Mouse (Mus musculus) urinary bladder, postnatal 4 days (tissue): ENCODE measurements around the gene Fitm2.
"Not testable (repeated sequence)": the region's sequence is repeated elsewhere in the genome, so short reads cannot be mapped to it uniquely, and the experiment has no call there.

Source experiments
- DNase-seq, 2 experiments: peaks; one replicate each; pipeline ENCODE4 v3.0.0; 2021 to 2022; ENCODE audit warnings: low spot score in 2 of 2

The Fitm2 gene

DNA sequence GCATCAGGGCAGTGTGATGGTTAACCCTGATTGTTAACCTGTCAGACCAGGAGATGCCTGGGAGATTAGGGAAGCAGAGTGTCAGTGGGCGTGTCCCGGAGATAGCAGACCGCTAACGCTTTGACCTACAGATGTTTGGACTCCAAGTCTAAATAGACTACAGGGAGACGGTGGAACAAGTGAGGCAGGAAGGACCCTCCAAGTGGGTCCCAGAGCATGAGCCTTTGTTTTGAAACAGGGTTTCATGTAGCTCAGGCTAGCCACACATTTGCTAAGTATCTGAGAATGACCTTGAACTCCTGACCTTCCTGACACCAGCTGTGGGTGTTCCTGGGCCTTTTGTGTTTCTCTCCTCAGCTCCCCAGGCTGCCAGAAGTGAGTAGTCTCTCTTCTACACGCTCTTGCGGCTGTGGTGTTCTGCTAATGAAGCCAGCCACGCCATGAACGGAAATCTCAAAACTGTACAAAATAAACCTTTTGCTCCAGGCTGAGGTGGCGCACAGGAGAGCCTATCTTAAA lies 9.1 kb downstream of the Fitm2 start:
- no peak for DNase-seq

DNA sequence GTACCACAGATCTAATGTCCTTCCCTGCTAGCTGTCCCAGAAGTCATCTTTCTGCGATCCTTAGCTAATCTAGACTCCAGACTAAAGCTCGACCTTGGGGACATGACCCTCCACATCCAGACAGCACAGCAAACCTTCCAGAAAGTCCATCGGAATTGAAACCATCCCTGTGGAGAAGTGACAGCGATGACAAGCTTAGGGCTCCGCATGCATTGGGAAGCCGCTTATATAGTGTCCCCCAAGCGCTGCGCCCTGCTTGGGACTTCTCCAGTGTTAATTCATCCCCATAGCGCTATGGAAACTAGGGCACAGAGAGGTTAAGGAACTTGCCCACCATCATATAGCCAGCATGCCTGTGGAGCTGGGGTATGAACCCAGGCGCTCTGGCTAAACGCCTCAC lies 9.6 kb downstream of the Fitm2 start:
- DNase-seq, result no peak

DNA sequence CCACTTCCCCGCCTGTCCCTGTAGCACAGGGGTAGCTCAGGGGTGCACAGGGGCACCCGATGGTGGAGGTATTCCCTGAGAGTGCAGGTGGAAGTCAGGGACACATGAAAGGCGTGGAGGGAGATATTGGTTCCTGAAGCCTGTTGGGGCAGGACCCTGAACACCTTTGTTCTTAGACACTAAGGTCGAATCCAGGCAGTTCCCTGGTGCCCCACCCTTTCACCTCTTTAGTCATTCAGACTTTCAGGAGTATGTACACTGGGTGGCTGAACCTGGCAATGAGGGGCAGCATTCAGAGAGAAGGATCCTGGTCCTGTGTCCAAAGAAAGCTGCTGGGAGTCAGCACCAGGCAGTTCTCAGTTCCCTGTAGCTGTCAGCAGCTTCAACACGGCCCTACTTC lies 10.0 kb downstream of the Fitm2 start:
- no peak for DNase-seq

DNA sequence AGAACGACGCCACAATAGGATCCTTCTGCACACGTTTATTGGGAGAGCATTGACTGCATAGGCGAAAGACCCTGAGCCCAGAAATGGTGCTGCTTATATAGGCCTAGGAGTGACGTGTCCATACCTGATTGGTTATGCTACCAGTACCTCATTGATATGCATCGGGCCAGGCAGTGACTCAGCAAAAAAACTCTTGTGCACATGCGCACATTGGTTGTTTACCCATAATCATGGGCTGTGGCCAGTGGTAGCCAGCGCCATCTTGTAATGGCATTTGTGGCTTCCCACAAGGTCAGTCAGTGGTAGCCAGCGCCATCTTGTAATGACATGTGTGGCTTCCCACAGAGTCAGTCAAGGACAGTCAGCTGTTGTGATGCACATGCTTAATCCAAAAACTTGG lies 11.1 kb downstream of the Fitm2 start:
- not testable (repeated sequence) for DNase-seq

DNA sequence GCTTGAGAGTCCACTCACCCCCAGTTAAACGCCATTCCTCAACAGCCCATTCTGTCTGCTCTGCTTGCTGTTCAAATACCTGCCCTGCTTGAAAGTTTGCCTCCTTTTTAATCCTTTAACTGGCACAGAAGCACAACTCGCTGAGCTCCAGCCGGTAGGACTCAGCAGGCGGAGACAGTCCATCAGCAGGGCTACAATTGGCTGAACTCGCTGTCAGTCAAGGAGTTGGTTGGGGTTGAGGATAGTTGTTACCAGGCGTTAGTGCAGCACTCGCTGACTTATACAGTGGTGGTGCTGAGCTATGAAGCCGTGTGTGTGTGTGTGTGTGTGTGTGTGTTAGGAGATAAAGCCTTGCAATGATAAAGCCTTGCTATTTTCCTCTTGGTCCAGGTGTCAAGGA lies 11.8 kb downstream of the Fitm2 start:
- no peak for DNase-seq

DNA sequence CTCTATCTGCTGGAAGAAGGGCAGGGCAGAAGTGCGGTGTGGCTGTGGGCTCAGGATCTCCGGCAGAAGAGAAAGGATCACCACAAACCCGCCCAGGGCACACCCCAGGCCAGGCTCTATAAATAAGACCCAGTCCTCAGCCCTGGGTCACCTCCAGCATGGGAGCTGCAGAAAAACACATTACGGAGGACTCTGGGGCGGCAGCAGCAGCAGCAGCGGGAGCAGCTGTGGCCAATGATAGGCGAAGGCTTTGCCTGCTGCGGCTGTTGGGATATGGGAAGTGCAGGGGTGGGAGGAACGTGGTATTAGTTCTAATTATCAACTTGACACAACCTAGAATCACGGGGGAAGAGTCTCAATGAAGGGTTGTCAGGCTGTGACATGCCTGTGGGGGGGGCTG lies 13.0 kb downstream of the Fitm2 start:
- DNase-seq, result no peak

DNA sequence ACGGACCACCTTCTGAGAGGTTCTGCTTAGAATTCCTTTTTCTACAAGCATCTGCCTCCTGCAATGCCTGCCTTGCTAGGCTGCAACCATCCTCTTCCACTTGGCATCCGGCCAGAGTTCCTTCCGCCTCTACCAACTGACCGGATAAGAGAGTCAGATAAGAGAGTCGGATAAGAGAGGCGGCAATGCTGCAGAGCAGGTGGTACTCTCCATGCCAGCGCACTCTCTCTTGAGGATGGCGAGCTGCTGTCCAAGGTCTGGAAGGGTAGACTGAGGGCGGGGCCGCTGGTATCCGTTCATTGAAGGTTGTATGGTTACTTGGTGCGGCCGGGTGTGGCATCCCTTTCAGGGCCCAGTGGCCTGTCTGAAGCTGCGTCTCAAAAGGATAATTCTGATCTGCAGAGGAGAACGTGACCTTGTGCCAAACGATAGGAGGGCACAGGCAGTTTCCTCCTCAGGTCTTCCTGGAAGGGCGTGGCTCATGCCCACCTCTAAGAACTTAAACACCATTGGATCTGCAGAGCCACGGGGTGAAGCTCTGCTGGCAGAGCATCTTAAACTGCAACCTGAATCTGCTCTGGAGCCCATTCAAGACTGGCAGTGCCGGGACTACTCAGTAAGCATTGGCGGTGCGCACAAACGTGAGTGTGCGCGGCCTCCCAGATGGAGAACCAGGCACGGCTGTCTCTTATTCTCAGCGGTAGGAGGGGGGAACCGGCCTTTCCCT lies 13.7 kb downstream of the Fitm2 start:
- DNase-seq, result no peak

DNA sequence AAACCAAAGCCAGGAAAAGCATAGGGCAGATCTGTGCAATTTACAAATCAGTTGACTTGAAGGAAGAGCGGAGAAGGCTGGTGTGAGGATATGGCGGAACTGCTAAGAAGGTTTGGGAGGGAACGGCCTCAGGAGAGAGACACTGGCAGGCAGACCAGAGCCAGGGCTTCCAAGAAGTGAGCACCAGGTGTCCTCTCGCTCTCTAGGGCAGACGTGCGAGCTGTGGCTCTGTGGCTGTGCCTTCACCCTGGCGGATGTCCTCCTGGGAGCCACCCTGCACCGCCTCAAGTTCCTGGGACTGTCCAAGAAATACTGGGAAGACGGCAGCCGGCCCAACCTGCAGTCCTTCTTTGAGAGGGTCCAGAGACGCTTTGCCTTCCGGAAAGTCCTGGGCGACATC lies 19.1 kb downstream of the Fitm2 start:
- DNase-seq, result no peak

DNA sequence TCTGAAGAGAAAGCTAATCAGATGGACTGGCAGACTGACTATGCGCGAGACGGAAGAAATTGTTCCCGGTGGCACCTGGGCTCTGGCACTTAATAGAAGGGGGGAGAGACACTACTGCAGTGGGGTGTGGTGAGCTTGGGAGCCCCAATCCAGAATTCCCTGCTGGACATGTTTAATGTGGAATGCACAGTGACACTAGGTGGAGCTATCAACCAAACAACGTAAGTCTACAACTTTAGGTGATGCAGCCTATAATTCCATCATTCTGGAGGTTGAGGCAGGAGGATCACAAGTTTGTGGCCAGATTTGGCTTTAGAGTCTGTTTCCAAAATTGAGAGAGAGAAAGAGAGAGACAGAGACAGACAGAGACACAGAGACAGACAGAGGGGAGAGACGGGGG lies 19.7 kb downstream of the Fitm2 start:
- no peak for DNase-seq

DNA sequence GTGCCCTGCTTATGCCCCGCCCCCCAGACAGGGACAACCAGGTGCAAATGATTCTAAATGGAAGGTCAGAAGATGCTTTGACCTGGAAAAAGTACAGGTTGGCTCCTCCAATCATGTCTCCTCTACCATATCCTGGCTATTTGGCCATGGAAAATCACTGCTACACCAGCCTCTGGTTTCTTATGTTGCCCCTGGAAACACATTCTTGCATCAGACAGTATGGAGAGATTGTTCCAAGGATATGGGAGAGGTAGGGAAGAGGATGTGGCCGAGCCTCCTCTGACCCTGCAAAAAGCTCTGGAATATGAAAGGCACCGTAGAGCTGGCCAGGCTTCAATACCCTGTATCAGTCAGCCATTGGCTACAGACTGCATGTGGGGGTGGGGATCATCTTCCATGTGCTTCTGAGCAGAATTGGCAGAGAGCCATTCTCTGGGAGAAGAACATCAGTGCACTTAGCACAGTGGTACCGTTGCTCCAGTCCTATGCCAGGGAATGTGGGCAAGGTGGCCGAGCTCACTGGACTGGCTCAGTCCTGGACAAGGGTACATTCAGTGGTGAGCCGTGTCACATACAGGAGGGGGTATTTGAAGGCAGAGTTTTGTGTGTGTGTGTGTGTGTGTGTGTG lies 21.6 kb downstream of the Fitm2 start:
- no peak for DNase-seq

DNA sequence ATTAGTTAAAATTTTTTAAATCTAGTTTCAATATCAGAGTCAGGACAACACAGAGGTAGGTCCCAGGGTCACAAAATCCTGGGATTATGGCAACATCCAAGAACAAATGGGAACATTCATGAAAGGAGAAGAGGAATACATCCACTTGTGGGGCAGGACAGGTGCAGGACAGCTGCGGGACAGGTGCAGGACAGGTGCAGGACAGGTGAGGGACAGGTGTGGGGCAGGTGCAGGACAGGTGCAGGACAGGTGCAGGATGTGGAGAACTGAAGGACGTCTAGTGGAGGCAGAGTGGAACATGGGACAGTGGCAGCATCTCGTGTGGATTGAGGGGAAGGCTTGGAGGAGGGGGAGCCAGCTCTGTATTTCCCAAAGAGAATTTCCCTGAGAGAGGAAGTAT lies 23.2 kb downstream of the Fitm2 start:
- no peak for DNase-seq

DNA sequence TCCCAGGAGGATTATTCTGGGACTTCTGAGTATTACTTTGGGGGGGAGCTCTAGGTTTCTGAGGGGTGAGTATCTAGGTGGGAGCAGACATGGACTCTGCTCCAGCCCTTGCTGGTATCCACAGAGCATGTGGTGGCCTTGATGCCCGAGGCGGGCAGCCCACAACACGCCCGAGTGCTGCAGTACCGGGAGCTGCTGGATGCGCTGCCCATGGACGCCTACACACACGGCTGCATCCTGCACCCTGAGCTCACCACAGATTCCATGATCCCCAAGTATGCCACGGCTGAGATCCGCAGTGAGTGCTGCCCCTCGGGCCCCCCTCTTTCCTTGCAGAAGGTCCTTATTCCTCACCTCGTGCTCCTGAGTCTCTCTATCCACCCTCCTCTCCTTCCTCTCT lies 25.1 kb downstream of the Fitm2 start:
- DNase-seq, result no peak

DNA sequence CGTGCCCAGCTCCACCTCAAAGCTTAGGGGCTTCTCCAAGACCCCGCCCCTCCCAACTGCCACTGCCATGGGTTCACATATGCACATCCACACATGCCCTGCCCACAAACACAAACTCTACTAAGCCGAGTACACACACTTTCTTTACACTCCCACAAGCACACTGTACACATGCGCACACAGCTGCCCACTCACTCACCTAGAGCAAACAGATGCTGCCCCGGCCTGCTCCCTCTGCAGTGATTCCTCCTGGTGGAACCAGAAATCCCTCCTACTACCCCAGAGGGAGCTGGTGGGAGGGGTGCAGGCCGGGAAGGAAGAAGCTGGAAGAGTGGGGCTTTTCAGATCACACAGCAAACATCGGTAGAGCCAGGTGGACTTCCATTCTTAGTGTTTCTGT lies 28.4 kb downstream of the Fitm2 start:
- DNase-seq, result no peak

DNA sequence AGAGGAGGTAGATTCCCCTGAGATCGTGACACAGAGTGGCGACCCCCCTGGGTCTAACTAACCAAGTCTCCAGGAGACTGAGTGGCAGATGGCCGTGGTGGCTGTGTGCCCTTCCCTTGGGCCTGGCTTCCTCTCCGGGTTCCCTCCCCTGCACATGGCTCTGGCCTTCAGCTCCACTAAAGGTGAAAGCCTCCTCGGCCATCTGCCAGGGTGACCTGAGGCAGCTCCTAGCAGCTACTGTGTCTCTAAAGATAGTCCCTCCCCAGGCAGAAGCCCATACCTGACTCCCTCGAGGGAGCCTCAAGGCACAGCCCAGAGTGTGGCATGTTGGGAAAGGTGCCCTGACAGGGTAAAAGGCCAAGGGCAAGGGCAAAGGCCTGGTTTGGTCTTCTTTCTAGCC lies 28.9 kb downstream of the Fitm2 start:
- DNase-seq, result no peak

DNA sequence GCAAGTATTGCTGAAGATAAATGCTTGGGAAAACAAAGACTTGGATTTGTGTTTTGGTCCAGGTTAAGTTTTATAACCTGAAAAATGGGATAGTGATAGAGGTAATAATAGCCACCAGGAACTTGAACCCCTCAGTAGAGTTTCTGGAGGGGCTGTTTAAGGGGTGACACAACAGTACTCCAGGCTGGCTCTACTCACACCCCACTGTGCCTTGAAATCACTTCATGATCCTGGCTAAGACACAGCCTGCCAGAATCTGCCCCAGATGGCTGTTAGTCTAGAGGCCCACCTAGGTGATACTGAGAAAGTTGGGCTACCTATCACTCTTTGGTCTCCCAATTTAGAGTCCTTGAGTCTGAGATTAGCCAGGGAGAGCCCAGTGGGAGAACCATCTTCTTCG lies 32.9 kb downstream of the Fitm2 start:
- DNase-seq, result no peak

DNA sequence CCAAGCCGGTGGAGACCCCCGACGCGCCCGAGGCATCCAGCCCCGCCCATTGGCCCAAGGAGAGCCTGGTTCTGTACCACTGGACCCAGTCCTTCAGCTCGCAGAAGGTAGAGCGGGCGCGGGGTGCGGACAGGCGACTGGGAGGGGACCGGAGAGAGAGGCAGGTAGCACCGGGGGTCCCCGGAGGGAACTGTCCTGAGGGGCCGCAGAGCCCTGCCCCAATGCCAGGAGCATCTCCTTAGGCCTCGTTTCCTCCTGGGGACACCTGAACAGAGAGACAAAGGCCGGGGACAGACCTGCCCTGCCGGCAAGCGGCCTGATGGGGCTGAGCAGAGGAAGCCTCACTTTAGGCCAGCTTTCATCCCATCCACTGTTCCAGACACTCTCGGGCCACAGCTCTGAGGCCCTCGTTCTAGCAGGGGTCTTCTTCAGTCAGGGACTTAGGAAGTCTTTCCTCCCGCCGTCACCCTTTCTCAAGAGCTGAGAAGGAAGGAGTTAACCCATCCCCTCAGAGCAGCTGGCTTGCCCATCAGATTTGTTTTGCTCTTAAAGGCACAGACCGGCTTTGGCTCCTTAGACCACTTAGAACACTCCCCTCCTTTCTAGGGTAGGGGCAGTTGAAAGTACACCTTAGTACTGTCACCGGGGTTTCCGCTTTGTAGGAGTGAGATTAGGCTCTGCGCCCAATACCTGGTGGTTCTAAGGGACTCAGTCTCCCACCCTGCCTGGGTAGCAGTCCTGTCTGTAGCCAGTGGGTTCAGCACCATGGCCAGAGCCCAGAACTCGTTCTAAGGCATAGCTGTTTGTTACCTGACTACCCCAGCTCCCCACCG lies 33.6 kb downstream of the Fitm2 start:
- DNase-seq, result no peak

DNA sequence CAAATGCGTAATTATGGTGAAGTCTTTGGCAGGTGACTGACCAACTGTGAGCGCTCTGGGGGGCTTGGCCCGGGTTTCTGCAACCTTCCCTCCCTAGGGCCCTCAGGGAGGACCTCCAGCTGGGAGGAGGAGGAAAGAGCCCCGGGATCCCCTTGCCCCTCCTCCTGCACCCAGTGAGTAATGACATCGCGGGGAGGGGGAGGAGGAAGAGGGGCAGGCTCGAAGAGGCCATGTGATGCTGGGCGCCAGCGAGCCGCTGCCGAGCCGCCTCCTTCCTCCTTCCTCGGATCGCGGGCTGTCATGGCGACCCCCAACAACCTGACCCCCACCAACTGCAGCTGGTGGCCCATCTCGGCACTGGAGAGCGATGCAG lies 34.2 kb downstream of the Fitm2 start, which contains the start of gene Gdap1l1:
TSS of gene Gdap1l1 (plus strand) at position 231 of the 373 bp plus-strand sequence.
- DNase-seq, result no peak

DNA sequence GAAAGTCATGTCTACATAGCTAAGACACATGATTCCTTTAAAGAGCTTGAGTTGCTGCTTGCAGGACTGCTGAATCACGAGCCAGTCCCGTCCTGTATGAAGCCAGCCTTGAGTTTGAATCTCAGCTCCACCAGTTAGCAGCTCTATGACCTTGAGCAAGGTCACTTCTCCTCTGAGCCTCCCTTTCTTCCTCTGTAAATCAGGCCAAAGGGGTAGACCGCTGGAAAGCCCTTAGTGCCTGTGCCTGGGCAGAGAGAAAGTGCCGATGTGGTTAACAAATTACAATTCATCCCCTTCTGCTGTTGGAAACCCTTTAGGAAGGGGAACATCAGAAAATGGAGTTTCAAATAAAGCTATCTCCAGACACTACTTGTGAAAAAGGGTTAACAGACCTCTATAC lies 34.6 kb downstream of the Fitm2 start:
- DNase-seq, result no peak

DNA sequence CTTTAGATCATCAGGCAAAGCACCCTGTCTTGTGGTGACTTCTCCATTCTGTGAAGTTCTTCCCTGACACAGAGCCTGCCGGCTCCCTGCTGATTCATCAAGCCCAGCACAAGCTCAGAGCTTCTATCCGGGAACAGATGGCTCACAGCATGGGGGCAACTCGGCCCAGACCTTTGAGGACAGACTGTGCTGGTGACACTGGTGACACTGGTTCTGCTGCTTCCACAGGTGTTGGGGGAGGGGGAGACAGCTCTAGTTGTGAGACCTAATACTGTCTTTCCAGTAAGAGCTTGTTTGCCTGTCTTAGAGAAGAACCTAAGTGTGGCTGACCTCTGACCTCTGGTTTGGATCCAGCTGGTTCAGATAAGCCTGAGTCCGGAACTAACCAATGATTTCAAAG lies 38.5 kb downstream of the Fitm2 start:
- no peak for DNase-seq

DNA sequence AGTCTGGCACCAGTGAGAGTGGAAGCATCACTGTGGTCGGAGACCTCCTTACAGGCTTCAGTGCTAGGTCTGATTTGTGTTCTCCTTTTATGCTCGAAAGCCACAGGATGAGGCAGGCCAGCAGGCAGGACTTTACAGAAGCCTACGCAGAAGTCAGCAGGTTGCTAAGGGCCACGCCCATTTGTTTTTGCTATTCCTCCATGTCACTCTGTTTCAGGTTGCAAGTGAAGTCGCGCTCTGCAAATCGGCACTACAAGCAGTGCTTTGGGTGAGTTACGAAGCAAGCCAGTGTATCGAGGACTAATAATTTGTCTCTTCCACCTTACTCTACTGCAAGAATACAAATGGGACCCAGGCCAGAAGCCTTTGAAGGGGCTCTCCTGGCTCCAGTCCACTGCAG lies 41.1 kb downstream of the Fitm2 start:
- DNase-seq, result no peak

DNA sequence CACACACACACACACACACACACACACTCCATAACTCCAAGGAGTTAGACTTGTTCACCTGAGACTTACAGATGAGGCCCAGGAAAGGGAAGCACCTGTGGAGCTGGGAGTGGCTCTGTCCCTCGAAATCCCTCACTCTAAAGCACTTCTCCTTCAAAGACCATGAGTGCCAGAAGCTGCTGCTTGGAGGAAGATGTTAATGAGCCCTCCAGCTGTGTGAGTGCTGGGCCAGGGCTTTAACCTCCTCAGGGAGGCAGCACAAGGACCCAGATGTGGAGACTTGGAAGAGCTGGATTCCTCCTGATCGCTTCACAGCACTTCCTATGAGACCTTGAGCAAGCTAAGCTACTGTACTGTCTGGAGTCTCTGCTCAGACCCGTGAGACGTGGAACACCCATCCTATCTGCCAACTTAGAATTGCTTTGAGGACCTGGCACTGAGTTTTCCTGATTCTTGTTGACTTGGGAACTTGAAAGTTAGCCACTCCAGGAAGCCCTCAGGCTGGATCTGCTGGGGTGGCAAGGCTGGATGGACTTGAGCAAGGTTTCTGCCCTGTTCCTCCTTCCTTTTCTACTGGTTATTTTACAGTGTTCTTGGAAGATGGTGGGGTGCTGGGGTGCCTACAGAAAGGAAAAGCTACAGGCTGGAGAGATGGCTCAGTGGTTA lies 44.0 kb downstream of the Fitm2 start:
- no peak for DNase-seq

DNA sequence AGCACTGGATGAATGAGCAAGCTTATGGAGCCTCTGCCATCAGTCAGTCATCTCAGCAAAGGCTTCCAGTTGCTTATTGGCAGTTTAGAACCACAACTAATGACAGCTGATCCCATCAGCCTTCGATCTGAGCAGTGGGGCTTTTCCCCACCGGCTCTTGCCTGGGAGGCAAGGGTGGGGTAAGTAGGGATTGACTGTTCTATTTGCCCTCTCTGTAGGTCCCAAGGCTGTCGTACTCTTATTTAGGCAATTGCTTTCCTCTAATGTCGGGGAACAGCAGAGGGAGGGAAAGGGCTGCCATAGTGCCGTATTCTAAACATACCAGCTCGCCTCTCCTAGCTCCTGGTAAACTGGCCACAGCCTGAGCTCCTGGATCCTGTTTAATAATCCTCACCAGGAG lies 47.8 kb downstream of the Fitm2 start, which contains the start of gene Oser1:
TSS of gene Oser1 (minus strand) at position 101 of the 400 bp plus-strand sequence.
- DNase-seq, result no peak
